Mouse (Mus musculus) kidney, embryonic 14.5 days (tissue): ENCODE measurements around the gene Ecsit. TPM values are rescaled to one million over a fixed set of nuclear protein-coding genes. Genes with fewer than 3 reads are reported as not detected.

Source experiments
- ATAC-seq: fragments of 200-750 bp; cut with Nextera tagmentation; 2 replicates; pipeline ENCODE4 v1.8.0; 2017; ENCODE audit warnings: moderate number of reproducible peaks, mild to moderate bottlenecking, moderate TSS enrichment, moderate library complexity; ENCODE audit not compliant: low FRiP score, low TSS enrichment
- H3K27ac ChIP-seq: fragments of 300-500 bp; sonication (generic); 2 replicates; pipeline ENCODE4 v1.5.1; 2014; ENCODE audit warnings: low read depth, mild to moderate bottlenecking, low read length, moderate library complexity, mixed read lengths
- H3K27me3 ChIP-seq: fragments of 300-500 bp; sonication (generic); 2 replicates; pipeline ENCODE4 v1.6.1; 2014; ENCODE audit warnings: mild to moderate bottlenecking, low read length; ENCODE audit not compliant: control insufficient read depth, insufficient read depth
- H3K36me3 ChIP-seq: fragments of 300-500 bp; sonication (generic); 2 replicates; pipeline ENCODE4 v1.6.1; 2014; ENCODE audit warnings: low read length, mixed read lengths; ENCODE audit not compliant: control insufficient read depth, insufficient read depth
- H3K4me1 ChIP-seq: fragments of 300-500 bp; sonication (generic); 2 replicates; pipeline ENCODE4 v1.6.1; 2014; ENCODE audit warnings: low read length, mixed read lengths; ENCODE audit not compliant: control insufficient read depth, insufficient read depth
- H3K4me2 ChIP-seq: fragments of 300-500 bp; sonication (generic); replicated peaks from 2 replicates; pipeline ENCODE4 v1.6.1; 2014; ENCODE audit warnings: low read depth, mild to moderate bottlenecking, low read length
- H3K4me3 ChIP-seq: fragments of 300-500 bp; sonication (generic); 2 replicates; pipeline ENCODE4 v1.5.1; 2014; ENCODE audit warnings: mild to moderate bottlenecking, low read length
- H3K9ac ChIP-seq: fragments of 300-500 bp; sonication (generic); 2 replicates; pipeline ENCODE4 v1.6.1; 2014; ENCODE audit warnings: low read depth, mild to moderate bottlenecking, low read length, moderate library complexity
- H3K9me3 ChIP-seq: fragments of 300-500 bp; sonication (generic); 2 replicates; pipeline ENCODE4 v1.6.1; 2016; ENCODE audit warnings: low read length; ENCODE audit not compliant: control insufficient read depth
- WGBS: fragments of 180-500 bp; shearing (Covaris S2); extraction: QIAGEN DNeasy Blood & Tissue Kit; methylation state at CpG from one replicate; pipeline ENCODE4 v1.1.7; 2014; 5-methylcytosine and 5-hydroxymethylcytosine counted together
- polyA plus RNA-seq: library from polyadenylated mRNA; unstranded; fragments of >200 nt; fragmentation: Nextera tagmentation; extraction: Ambion mirVana; gene quantifications from 2 replicates; pipeline ENCODE4 v1.2.1, GENCODE M21; 2014

Ecsit gene
- polyA plus RNA-seq, 1 experiment from 2014 or later, result 41.5 TPM

- H3K4me1 ChIP-seq, result peaks cover 6% of the 10 kb centered on the region
- no peak overlapping the region for H3K27ac ChIP-seq
- WGBS, result 93% methylated on average over 9 of the region's 9 CpGs
Measured at GRCm38 (mm10) chr9:22058011-22058424, 27.2 kb downstream of the Ecsit start.

GRCm38 (mm10) chr9:22057031-22057517 lies 28.2 kb downstream of the Ecsit start:
- no peak for ATAC-seq
- Histone ChIP-seq H3K9me3 (no peaks in the 10 kb centered on the region), H3K9ac (no peak overlapping the region), H3K36me3 (peaks cover 35% of the 10 kb centered on the region), H3K4me3 (no peak overlapping the region), H3K27ac (no peak overlapping the region), H3K27me3 (peaks cover 20% of the 10 kb centered on the region), H3K4me2 (no peak overlapping the region), H3K4me1 (peaks cover 6% of the 10 kb centered on the region)
- WGBS, result 92% methylated on average over 9 of the region's 9 CpGs

More at GRCm38 (mm10) chr9:22058011-22058424, 27.2 kb downstream of the Ecsit start:
- H3K4me3 ChIP-seq, result no peak overlapping the region
- no peak for ATAC-seq
- no peaks in the 10 kb centered on the region for H3K9me3 ChIP-seq
- no peak overlapping the region for H3K4me2 ChIP-seq
- peaks cover 11% of the 10 kb centered on the region for H3K27me3 ChIP-seq
- H3K36me3 ChIP-seq, result peaks cover 39% of the 10 kb centered on the region
- H3K9ac ChIP-seq, result no peak overlapping the region

- H3K4me1 ChIP-seq, result peaks cover 10% of the 10 kb centered on the region
- H3K27ac ChIP-seq, result no peak overlapping the region
- H3K9ac ChIP-seq, result no peak overlapping the region
- H3K4me2 ChIP-seq, result no peak overlapping the region
- WGBS, result 80% methylated on average over 9 of the region's 9 CpGs
- peaks cover 27% of the 10 kb centered on the region for H3K27me3 ChIP-seq
- H3K4me3 ChIP-seq, result no peak overlapping the region
- no peaks in the 10 kb centered on the region for H3K9me3 ChIP-seq
- no peak for ATAC-seq
- peaks cover 30% of the 10 kb centered on the region for H3K36me3 ChIP-seq
Measured at GRCm38 (mm10) chr9:22056303-22056910, 28.8 kb downstream of the Ecsit start.

- no peak for ATAC-seq
Measured at GRCm38 (mm10) chr9:22055713-22056112, 29.5 kb downstream of the Ecsit start.

GRCm38 (mm10) chr9:22054411-22055076 lies 30.7 kb downstream of the Ecsit start:
- peaks cover 20% of the 10 kb centered on the region for H3K4me1 ChIP-seq
- H3K4me3 ChIP-seq, result no peak overlapping the region; the same call in 1 of the 2 replicates
- H3K4me2 ChIP-seq, result peak overlapping the region; percentile 30; the same call in 1 of the 2 replicates
- H3K36me3 ChIP-seq, result peaks cover 21% of the 10 kb centered on the region
- H3K27me3 ChIP-seq, result peaks cover 45% of the 10 kb centered on the region
- H3K9ac ChIP-seq, result no peak overlapping the region
- peak; percentile 47; the same call in 1 of the 2 replicates for ATAC-seq
- H3K9me3 ChIP-seq, result no peaks in the 10 kb centered on the region
- WGBS, result 3% methylated on average over 32 of the region's 32 CpGs
- H3K27ac ChIP-seq, result no peak overlapping the region

More at GRCm38 (mm10) chr9:22055713-22056112, 29.5 kb downstream of the Ecsit start:
- Histone ChIP-seq H3K4me1 (peaks cover 17% of the 10 kb centered on the region), H3K36me3 (peaks cover 23% of the 10 kb centered on the region), H3K9me3 (no peaks in the 10 kb centered on the region), H3K4me2 (no peak overlapping the region), H3K4me3 (no peak overlapping the region), H3K27ac (no peak overlapping the region), H3K27me3 (peaks cover 34% of the 10 kb centered on the region), H3K9ac (no peak overlapping the region)
- WGBS, result 39% methylated on average over 28 of the region's 29 CpGs

- no peak overlapping the region for H3K4me2 ChIP-seq
- H3K4me1 ChIP-seq, result peaks cover 20% of the 10 kb centered on the region
- peaks cover 49% of the 10 kb centered on the region for H3K27me3 ChIP-seq
- no peak overlapping the region for H3K4me3 ChIP-seq
- WGBS, result 31% methylated on average over 7 of the region's 7 CpGs
- H3K9me3 ChIP-seq, result no peaks in the 10 kb centered on the region
- H3K36me3 ChIP-seq, result peaks cover 13% of the 10 kb centered on the region
- no peak overlapping the region for H3K9ac ChIP-seq
- no peak overlapping the region for H3K27ac ChIP-seq
- ATAC-seq, result no peak
Measured at GRCm38 (mm10) chr9:22053657-22054056, 31.6 kb downstream of the Ecsit start.

- peaks cover 20% of the 10 kb centered on the region for H3K4me1 ChIP-seq
- peak within 1 kb of the TSS; percentile 34 for H3K4me3 ChIP-seq
- H3K36me3 ChIP-seq, result no peaks in the 10 kb centered on the region
- peaks cover 49% of the 10 kb centered on the region for H3K27me3 ChIP-seq
- ATAC-seq, result no peak
- WGBS, result 3% methylated on average over 18 of the region's 28 CpGs
- no peaks in the 10 kb centered on the region for H3K9me3 ChIP-seq
- no peak within 1 kb of the TSS; the same call in 1 of the 2 replicates for H3K9ac ChIP-seq
- no peak within 1 kb of the TSS for H3K27ac ChIP-seq
- peak within 1 kb of the TSS; percentile 74 for H3K4me2 ChIP-seq
Measured at GRCm38 (mm10) chr9:22051958-22052254, 33.3 kb downstream of the Ecsit start, which contains the start of gene Elavl3. Gene Elavl3 (minus strand): TSS chr9:22052023.

GRCm38 (mm10) chr9:22051161-22051957 lies 33.9 kb downstream of the Ecsit start:
- 0% methylated on average over 49 of the region's 67 CpGs for WGBS
- peak; percentile 11; the same call in 1 of the 2 replicates for ATAC-seq

More at GRCm38 (mm10) chr9:22051161-22051957, 33.9 kb downstream of the Ecsit start:
- Histone ChIP-seq H3K4me1 (peaks cover 20% of the 10 kb centered on the region), H3K4me2 (peak overlapping the region; percentile 74), H3K27ac (no peak overlapping the region), H3K36me3 (no peaks in the 10 kb centered on the region), H3K4me3 (peak overlapping the region; percentile 34), H3K9ac (no peak overlapping the region; the same call in 1 of the 2 replicates), H3K27me3 (peaks cover 49% of the 10 kb centered on the region), H3K9me3 (no peaks in the 10 kb centered on the region)
